Mouse (Mus musculus) monocyte, adult 5-6 weeks (primary cell): Measurements from ENCODE around the gene Cyp2ab1. TPM values are rescaled to one million over a fixed set of nuclear protein-coding genes. Genes with fewer than 3 reads are reported as not detected.
"Not testable (repeated sequence)": the region's sequence is repeated elsewhere in the genome, so short reads cannot be mapped to it uniquely, and the experiment has no call there.

ENCODE experiments used
- ATAC-seq: fragments of 153-309, 156-312 bp; replicated peaks from 2 replicates; pipeline ENCODE4 v1.8.0; 2017; ENCODE audit warnings: mild to moderate bottlenecking; ENCODE audit not compliant: low TSS enrichment, insufficient number of reproducible peaks, severe bottlenecking, poor library complexity, low FRiP score
- total RNA-seq: library from RNA; stranded (forward); fragments of 200-1000, 200-491, 200-594 nt; gene quantifications from 3 replicates; pipeline ENCODE4 v1.2.3, GENCODE M21; 2017

The Cyp2ab1 gene
- 70.8 to 81.1 TPM (median 72.0 TPM) in 3 replicates for total RNA-seq

GRCm38 (mm10) chr16:20325286-20325685, at the start of gene Cyp2ab1:
Gene Cyp2ab1, minus strand, starts transcription at chr16:20325404.
- peak; percentile 79 for ATAC-seq

DNA sequence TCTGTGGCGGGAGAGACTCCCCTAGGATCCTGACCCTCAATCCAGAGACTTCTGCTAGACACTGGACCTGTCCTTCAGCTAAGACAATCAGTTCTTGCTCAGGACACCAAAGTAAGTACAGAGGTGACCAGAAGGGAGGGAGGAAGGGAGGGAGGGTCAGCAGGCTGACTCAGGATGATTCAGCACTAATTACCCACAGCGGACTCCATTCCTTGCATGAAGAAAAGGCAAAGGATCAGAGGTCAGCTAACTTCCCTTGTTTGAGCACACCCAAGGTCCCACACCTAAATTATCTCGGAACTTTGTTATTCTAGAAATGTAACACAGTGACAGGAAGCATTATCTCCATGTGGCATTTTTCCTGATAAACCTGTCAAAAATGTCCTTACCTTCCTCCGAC, 46.5 kb upstream of the Cyp2ab1 start:
- ATAC-seq: no peak

- no peak for ATAC-seq
These were observed 43.0 kb upstream of the Cyp2ab1 start for GRCm38 (mm10) chr16:20368221-20368620.

DNA sequence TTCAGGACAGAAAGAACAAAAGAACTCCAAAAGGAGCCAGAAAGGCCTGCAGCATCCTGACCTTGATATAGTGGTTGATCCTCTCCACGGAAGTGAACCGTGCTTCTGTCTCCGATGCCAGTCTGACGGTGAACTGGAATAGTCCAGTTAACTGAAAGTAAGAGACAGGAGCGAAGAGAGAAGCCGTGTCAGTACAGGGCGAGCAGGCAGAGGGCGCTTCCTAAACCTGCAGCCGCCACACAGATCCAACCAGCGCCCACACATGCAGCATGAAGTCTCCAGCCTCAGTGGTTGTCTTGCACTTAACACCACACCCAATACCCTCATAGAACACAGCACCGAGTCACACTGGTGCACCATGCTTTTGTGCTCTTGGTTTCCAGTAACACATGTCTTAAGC, 36.9 kb upstream of the Cyp2ab1 start:
- ATAC-seq: no peak

GRCm38 (mm10) chr16:20361496-20361895, 36.3 kb upstream of the Cyp2ab1 start:
- not testable (repeated sequence) for ATAC-seq

GRCm38 (mm10) chr16:20359643-20360295, 34.6 kb upstream of the Cyp2ab1 start:
- 0 out of 2 replicates have a peak, but pooled peaks have one; percentile 11 for ATAC-seq

- peak; percentile 97 for ATAC-seq
These were observed 32.6 kb upstream of the Cyp2ab1 start for GRCm38 (mm10) chr16:20357837-20358236.

GRCm38 (mm10) chr16:20354762-20355161, 29.6 kb upstream of the Cyp2ab1 start:
- no peak for ATAC-seq

DNA sequence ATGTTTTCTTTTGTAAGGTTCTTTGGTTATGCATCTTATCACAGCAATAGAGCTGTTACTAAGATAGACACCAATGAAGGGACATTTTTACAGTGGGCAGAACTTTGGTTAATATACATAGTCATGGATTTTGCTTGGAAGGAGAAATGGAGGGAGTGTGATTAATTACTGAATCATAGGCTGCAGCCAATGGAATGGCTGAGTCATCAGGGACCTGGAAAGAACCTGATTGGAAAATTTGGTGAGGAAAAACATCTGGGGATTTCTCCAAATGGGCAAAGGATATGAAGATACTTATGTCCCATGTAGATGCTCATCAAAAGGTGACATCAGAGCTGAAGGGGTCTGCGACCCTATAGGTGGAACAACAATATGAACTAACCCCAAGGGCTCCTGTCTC, 28.8 kb upstream of the Cyp2ab1 start:
- ATAC-seq: no peak

DNA sequence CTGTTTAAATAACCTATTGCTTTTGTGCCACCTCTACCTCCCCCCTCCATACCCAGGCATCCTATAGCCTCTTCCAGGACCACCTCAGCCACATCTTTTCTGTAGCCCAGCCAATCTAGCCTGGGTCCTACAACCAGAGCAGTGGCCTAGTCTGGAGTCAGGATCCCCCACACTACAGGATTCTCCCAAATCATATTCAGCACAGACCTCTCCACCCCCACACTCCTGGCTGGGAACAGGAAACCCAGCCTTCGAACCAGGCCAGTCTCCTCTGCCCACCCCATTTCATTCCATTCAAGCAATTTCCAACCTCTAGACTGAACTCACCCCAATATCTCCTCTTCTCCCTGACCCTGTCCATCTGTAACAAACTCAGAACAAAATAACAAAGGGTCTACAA, 20.3 kb upstream of the Cyp2ab1 start:
- no peak for ATAC-seq

GRCm38 (mm10) chr16:20338616-20339015, 13.4 kb upstream of the Cyp2ab1 start:
- no peak for ATAC-seq

DNA sequence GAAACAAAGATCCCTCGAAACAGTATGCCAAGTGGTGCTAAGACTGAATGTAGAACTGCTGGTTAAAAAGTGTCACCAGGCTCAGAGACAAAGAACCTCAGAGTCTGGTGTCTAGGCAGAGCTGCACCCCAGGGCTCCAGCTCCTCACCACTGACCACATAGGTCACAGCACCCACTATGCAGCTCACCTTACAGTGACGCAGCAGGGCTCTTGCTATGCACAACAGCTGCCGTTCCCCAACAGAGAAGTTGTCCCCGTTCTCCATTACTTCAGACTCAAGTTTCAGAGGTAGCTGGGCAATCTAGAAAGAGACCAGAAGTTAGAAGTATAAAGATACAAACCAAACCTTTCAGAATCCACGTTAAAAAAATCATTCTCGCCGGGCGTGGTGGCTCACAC, 9.7 kb upstream of the Cyp2ab1 start:
- ATAC-seq: no peak

GRCm38 (mm10) chr16:20328306-20328705, 3.1 kb upstream of the Cyp2ab1 start:
- ATAC-seq: no peak

- ATAC-seq: peak; percentile 87
These were observed 1.3 kb downstream of the Cyp2ab1 start for GRCm38 (mm10) chr16:20323907-20324306.

DNA sequence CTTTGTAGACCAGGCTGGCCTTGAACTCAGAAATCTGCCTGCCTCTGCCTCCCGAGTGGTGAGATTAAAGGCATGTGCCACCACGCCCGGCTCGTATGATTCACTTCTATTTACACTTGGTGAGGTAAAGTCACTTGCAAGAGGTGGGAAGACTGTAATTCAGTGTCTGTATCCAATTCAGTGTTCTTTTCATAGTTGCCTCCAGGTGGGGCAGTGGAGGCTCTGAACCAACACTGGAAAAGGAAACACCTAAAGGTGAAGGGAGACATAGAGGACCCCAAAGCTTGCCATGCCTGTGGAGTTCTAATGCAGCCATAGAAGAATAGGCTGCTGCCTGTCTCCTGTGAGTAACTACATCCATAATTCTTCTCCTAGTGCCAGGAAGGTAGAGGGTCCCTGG, 2.9 kb downstream of the Cyp2ab1 start:
- no peak for ATAC-seq

- peak; percentile 94 for ATAC-seq
These were observed 8.4 kb downstream of the Cyp2ab1 start for GRCm38 (mm10) chr16:20316770-20317169.

GRCm38 (mm10) chr16:20315266-20315665, 9.9 kb downstream of the Cyp2ab1 start:
- ATAC-seq: no peak

GRCm38 (mm10) chr16:20312272-20312671, 12.9 kb downstream of the Cyp2ab1 start:
- no peak for ATAC-seq

DNA sequence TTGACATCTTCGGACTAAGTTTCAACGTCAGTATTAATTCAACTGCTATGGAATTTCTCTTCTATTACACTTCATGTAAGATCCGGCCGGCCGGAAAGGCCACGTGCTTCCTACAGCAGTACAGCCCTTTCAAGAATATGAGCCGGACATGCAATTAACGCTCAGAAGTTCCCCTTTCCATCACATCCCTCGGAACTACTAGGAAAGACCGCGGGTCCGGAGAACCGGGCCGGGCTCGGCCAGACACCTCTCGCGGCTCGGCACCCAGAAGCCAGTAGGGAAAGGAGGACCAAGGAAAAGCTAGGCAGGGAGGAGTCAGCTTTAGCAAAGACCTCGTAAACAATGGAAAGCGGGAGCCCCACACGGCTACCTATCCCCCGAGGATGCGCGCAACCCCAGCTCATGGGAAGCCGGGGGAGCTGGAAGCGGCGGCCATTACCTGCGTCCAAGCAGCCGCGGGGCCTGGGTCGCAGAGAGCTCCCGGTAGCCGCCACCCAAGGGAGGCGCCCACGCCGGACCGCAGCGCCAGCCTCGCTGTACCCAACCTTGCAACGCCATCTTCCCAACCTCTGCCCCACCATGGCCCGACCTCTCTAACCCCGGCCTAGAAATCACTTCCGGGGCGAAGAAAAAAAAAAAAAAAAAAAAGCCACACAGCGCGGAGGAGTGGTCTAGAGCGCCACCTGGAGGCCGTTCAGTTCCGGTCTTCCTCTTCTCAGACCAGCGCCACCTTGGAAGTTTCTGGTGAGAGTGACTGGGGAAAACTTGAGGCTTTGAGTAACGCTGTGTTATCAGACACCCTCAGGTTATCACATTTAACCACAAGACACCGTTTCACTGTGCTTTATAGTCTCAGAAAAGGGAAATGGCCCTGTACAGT, 23.2 kb downstream of the Cyp2ab1 start, which contains the start of gene Parl:
TSS of gene Parl (minus strand) at position 618 of the 880 bp plus-strand sequence.
- ATAC-seq: peak; percentile 79

GRCm38 (mm10) chr16:20300076-20300475, 25.1 kb downstream of the Cyp2ab1 start:
- no peak for ATAC-seq
